12 mouse cellular contexts compared by ENCODE assay signal in genomic region chr14:47341811-47342291, GRCm38 (mm10). TPM values are rescaled to one million over a fixed set of nuclear protein-coding genes. Genes with fewer than 3 reads are reported as not detected.
DNase-seq lines count a peak whose midpoint lies in the region; ATAC-seq and TF ChIP-seq lines count a peak whose summit lies in the region.
"Had no signal": no experiment of that assay in that cellular context is flagged by ENCODE, and none has a peak within 500 bp of the region (broad histone marks: within the 10 kb centered on the region; RNA-seq: fewer than 3 reads in every experiment).

No protein-coding gene starts in this region.

- no peak overlapping the region for H3K9ac ChIP-seq in limb, embryonic 11.5 days (ENCODE audit: low read length)
- H3K9ac ChIP-seq in embryonic facial prominence, embryonic 13.5 days = no peak overlapping the region
- no peak overlapping the region for H3K9ac ChIP-seq in hindbrain, embryonic 13.5 days
- H3K9ac ChIP-seq in midbrain, postnatal 0 days (replicated peaks; ENCODE audit: low read length, poor library complexity, severe bottlenecking) = no peak overlapping the region
- H3K9ac ChIP-seq: embryonic facial prominence, embryonic 12.5 days; kidney, embryonic 15.5 days; liver, embryonic 14.5 days had no signal

- H3K4me2 ChIP-seq in limb, embryonic 11.5 days (ENCODE audit: low read depth, severe bottlenecking) = no peak overlapping the region
- no peak overlapping the region for H3K4me2 ChIP-seq in embryonic facial prominence, embryonic 13.5 days
- no peak overlapping the region for H3K4me2 ChIP-seq in hindbrain, embryonic 13.5 days
- no peak overlapping the region for H3K4me2 ChIP-seq in midbrain, postnatal 0 days (ENCODE audit: low read depth, low read length, poor library complexity, severe bottlenecking)
- H3K4me2 ChIP-seq: embryonic facial prominence, embryonic 12.5 days; kidney, embryonic 15.5 days had no signal

- 61% methylated on average over 4 of the region's 4 CpGs for WGBS in limb, embryonic 11.5 days
- WGBS in limb, embryonic 10.5 days = 82% methylated on average over 4 of the region's 4 CpGs
- 48% methylated on average over 4 of the region's 4 CpGs for WGBS in embryonic facial prominence, embryonic 13.5 days
- 59% methylated on average over 4 of the region's 4 CpGs for WGBS in hindbrain, embryonic 13.5 days
- WGBS in midbrain, postnatal 0 days = 55% methylated on average over 4 of the region's 4 CpGs

- no peak overlapping the region for H3K27ac ChIP-seq in limb, embryonic 11.5 days (replicated peaks; ENCODE audit: low read depth, low read length)
- no peak overlapping the region for H3K27ac ChIP-seq in limb, embryonic 10.5 days
- peak overlapping the region; percentile 29; the same call in 1 of the 2 replicates for H3K27ac ChIP-seq in embryonic facial prominence, embryonic 13.5 days
- H3K27ac ChIP-seq in hindbrain, embryonic 13.5 days = 0 out of 2 replicates have a peak overlapping the region, but pooled peaks have one; percentile 8
- no peak overlapping the region for H3K27ac ChIP-seq in midbrain, postnatal 0 days (ENCODE audit: low read depth, low read length)
- H3K27ac ChIP-seq: embryonic facial prominence, embryonic 12.5 days; kidney, embryonic 15.5 days; liver, embryonic 14.5 days had no signal

- no peaks in the 10 kb centered on the region for H3K9me3 ChIP-seq in limb, embryonic 11.5 days (ENCODE audit: control insufficient read depth, low read length)
- H3K9me3 ChIP-seq in limb, embryonic 10.5 days (replicated peaks) = no peaks in the 10 kb centered on the region
- no peaks in the 10 kb centered on the region for H3K9me3 ChIP-seq in embryonic facial prominence, embryonic 13.5 days
- no peaks in the 10 kb centered on the region for H3K9me3 ChIP-seq in hindbrain, embryonic 13.5 days
- no peaks in the 10 kb centered on the region for H3K9me3 ChIP-seq in midbrain, postnatal 0 days (ENCODE audit: low read length)
- H3K9me3 ChIP-seq: embryonic facial prominence, embryonic 12.5 days; kidney, embryonic 15.5 days had no signal

- no peaks in the 10 kb centered on the region for H3K36me3 ChIP-seq in limb, embryonic 11.5 days (ENCODE audit: control insufficient read depth, insufficient read depth, low read length)
- H3K36me3 ChIP-seq in limb, embryonic 10.5 days = no peaks in the 10 kb centered on the region
- no peaks in the 10 kb centered on the region for H3K36me3 ChIP-seq in embryonic facial prominence, embryonic 13.5 days
- no peaks in the 10 kb centered on the region for H3K36me3 ChIP-seq in hindbrain, embryonic 13.5 days
- H3K36me3 ChIP-seq in midbrain, postnatal 0 days (ENCODE audit: insufficient read depth, low read length) = no peaks in the 10 kb centered on the region
- H3K36me3 ChIP-seq: embryonic facial prominence, embryonic 12.5 days; kidney, embryonic 15.5 days had no signal

- H3K4me1 ChIP-seq in limb, embryonic 11.5 days (ENCODE audit: control insufficient read depth, insufficient read depth, low read length) = no peaks in the 10 kb centered on the region
- no peaks in the 10 kb centered on the region for H3K4me1 ChIP-seq in limb, embryonic 10.5 days
- no peaks in the 10 kb centered on the region for H3K4me1 ChIP-seq in embryonic facial prominence, embryonic 13.5 days
- H3K4me1 ChIP-seq in hindbrain, embryonic 13.5 days (replicated peaks) = 0 out of 2 replicates have a peak, but pooled peaks cover 3% of the 10 kb centered on the region
- H3K4me1 ChIP-seq in midbrain, postnatal 0 days (ENCODE audit: insufficient read depth, low read length) = no peaks in the 10 kb centered on the region
- H3K4me1 ChIP-seq: embryonic facial prominence, embryonic 12.5 days; kidney, embryonic 15.5 days had no signal

- DNase-seq in limb, embryonic 11.5 days (ENCODE audit: low spot score) = no peak
- no peak for DNase-seq in limb, embryonic 10.5 days (ENCODE audit: low spot score)
- peak; percentile 30 for DNase-seq in midbrain, postnatal 0 days (ENCODE audit: low spot score)
- DNase-seq in adrenal gland, postnatal 10 days = no peak
- no peak for DNase-seq in urinary bladder, postnatal 4 days (ENCODE audit: low spot score in 2 of 2)
- DNase-seq: gastrocnemius, postnatal 14 days; right cerebral cortex, postnatal 25 days had no signal

- TF ChIP-seq CTCF in midbrain, postnatal 0 days (IDR thresholded peaks at IDR 0.05) = no peak

- no peaks in the 10 kb centered on the region for H3K27me3 ChIP-seq in limb, embryonic 11.5 days (ENCODE audit: control insufficient read depth, insufficient read depth, low read length)
- H3K27me3 ChIP-seq in limb, embryonic 10.5 days (ENCODE audit: low read depth, poor library complexity, severe bottlenecking) = no peaks in the 10 kb centered on the region
- no peaks in the 10 kb centered on the region for H3K27me3 ChIP-seq in embryonic facial prominence, embryonic 13.5 days
- no peaks in the 10 kb centered on the region for H3K27me3 ChIP-seq in hindbrain, embryonic 13.5 days
- no peaks in the 10 kb centered on the region for H3K27me3 ChIP-seq in midbrain, postnatal 0 days (ENCODE audit: insufficient read depth, low read length)
- H3K27me3 ChIP-seq: embryonic facial prominence, embryonic 12.5 days; kidney, embryonic 15.5 days had no signal

- no peak overlapping the region for H3K4me3 ChIP-seq in limb, embryonic 11.5 days (ENCODE audit: low read depth, low read length)
- no peak overlapping the region for H3K4me3 ChIP-seq in limb, embryonic 10.5 days
- H3K4me3 ChIP-seq in embryonic facial prominence, embryonic 13.5 days = no peak overlapping the region
- H3K4me3 ChIP-seq in hindbrain, embryonic 13.5 days = no peak overlapping the region
- H3K4me3 ChIP-seq in midbrain, postnatal 0 days (ENCODE audit: low read depth, low read length) = no peak overlapping the region
- H3K4me3 ChIP-seq: embryonic facial prominence, embryonic 12.5 days; kidney, embryonic 15.5 days had no signal

- ATAC-seq in limb, embryonic 11.5 days (ENCODE audit: insufficient number of reproducible peaks, low FRiP score, low TSS enrichment, low read depth) = peak; percentile 31; the same call in 1 of the 2 replicates
- no peak; the same call in 1 of the 2 replicates for ATAC-seq in embryonic facial prominence, embryonic 13.5 days (ENCODE audit: insufficient number of reproducible peaks, insufficient read depth, low FRiP score, low TSS enrichment, low read depth)
- ATAC-seq in hindbrain, embryonic 13.5 days (ENCODE audit: low FRiP score) = no peak
- ATAC-seq in midbrain, postnatal 0 days (ENCODE audit: low FRiP score) = no peak

RNA-seq across cellular contexts. Expression of gene Lgals3, which starts 25.7 kb away (rescaled TPM):
- 0.63 and 1.1 TPM in 2 replicates for polyA plus RNA-seq in limb, embryonic 11.5 days (2014; fragmentation: Nextera tagmentation; extraction: Ambion mirVana)
- polyA plus RNA-seq in limb, embryonic 10.5 days (2016; fragmentation: Nextera tagmentation; extraction: Ambion mirVana) = 0.46 and 0.49 TPM in 2 replicates
- 14.7 and 19.4 TPM in 2 replicates for polyA plus RNA-seq in embryonic facial prominence, embryonic 13.5 days (2015; fragmentation: Nextera tagmentation; extraction: Ambion mirVana)
- 1.7 and 1.9 TPM in 2 replicates for polyA plus RNA-seq in hindbrain, embryonic 13.5 days (2015; fragmentation: Nextera tagmentation; extraction: Ambion mirVana)
- 3.7 and 14.6 TPM in 2 replicates for total RNA-seq in midbrain, postnatal 0 days (2014; rRNA removed)
- 5.2 and 6.3 TPM in 2 replicates for polyA plus RNA-seq in midbrain, postnatal 0 days (2015; fragmentation: Nextera tagmentation; extraction: Ambion mirVana)
- total RNA-seq in adrenal gland, postnatal 10 days (2021) = 1 to 10 TPM; 6.9 to 7.0 TPM

RNA-seq across cellular contexts. Expression of gene Mapk1ip1l, which starts 43.8 kb away (rescaled TPM):
- 127 and 136 TPM in 2 replicates for polyA plus RNA-seq in limb, embryonic 11.5 days (2014; fragmentation: Nextera tagmentation; extraction: Ambion mirVana)
- polyA plus RNA-seq in limb, embryonic 10.5 days (2016; fragmentation: Nextera tagmentation; extraction: Ambion mirVana) = 136 and 141 TPM in 2 replicates
- polyA plus RNA-seq in embryonic facial prominence, embryonic 13.5 days (2015; fragmentation: Nextera tagmentation; extraction: Ambion mirVana) = 73.1 and 76.5 TPM in 2 replicates
- 52.3 and 55.9 TPM in 2 replicates for polyA plus RNA-seq in hindbrain, embryonic 13.5 days (2015; fragmentation: Nextera tagmentation; extraction: Ambion mirVana)
- 51.0 and 57.6 TPM in 2 replicates for total RNA-seq in midbrain, postnatal 0 days (2014; rRNA removed)
- 29.9 and 36.3 TPM in 2 replicates for polyA plus RNA-seq in midbrain, postnatal 0 days (2015; fragmentation: Nextera tagmentation; extraction: Ambion mirVana)
- 10 to 100 TPM; 69.9 to 75.9 TPM for total RNA-seq in adrenal gland, postnatal 10 days (2021)

Comparison
In these comparisons a context has a peak if more than half of its experiments do, and no peak if none do; other contexts are left out.
1. H3K27ac ChIP-seq: peak in embryonic facial prominence, embryonic 13.5 days (single experiment) and hindbrain, embryonic 13.5 days (single experiment); none in limb, embryonic 11.5 days (single experiment), limb, embryonic 10.5 days (single experiment) and midbrain, postnatal 0 days (single experiment).